Mouse (Mus musculus) lung, postnatal 0 days (tissue): ENCODE measurements at regions not wholly inside any gene's neighbourhood (a gene's known extent, or its start where the extent isn't known, plus 50 kb on each side); places are given as distances from the start of the nearest gene placed in this dataset.

Source experiments
- CTCF ChIP-seq: IDR thresholded peaks from 2 replicates; pipeline ENCODE4 v1.5.1; 2016; ENCODE audit warnings: antibody characterized with exemption, mild to moderate bottlenecking
- EP300 ChIP-seq: IDR thresholded peaks from 2 replicates; pipeline ENCODE4 v1.6.1; 2016; ENCODE audit warnings: antibody characterized with exemption, mild to moderate bottlenecking, control low read depth

DNA sequence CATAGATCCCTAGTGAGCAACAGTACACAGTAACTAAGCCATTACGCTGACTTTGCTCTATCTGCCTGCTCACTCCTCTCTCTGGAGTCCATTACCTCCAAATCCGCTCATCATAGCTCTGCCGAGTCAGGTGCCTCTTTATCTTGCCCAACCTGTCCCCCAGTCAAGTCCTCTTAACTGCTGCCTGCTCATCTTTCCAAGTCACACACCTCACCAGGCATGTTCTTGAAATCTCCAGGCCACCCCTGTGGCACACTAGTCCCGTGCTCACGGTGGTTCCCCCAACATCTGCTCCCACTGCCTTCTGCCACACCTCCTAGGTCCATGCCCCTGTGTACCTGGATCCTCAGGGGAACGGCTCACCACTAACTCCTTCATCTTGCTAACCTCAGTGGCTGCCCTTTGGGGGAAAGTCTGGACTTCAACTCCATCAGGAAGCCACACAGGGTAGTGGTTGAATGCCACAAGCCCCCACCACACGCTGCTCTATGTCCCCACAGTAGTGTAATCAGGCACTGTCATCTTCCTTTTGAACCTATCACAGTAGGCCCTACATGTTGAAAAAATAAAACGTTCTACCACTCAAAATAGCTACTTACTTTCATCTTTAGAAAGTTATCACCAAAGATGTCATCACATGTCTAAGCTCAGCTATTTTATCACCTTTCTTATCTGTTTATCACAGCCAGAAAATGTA lies 126.3 kb upstream of the Klf14 start:
- no peak for TF ChIP-seq CTCF
- no peak for TF ChIP-seq EP300
